Mouse (Mus musculus) thymus, postnatal 25 days (tissue): ENCODE measurements around the gene Olfr791.

ENCODE experiments used
- DNase-seq: peaks from one replicate; pipeline ENCODE4 v3.0.0; 2022

Gene Olfr791

DNA sequence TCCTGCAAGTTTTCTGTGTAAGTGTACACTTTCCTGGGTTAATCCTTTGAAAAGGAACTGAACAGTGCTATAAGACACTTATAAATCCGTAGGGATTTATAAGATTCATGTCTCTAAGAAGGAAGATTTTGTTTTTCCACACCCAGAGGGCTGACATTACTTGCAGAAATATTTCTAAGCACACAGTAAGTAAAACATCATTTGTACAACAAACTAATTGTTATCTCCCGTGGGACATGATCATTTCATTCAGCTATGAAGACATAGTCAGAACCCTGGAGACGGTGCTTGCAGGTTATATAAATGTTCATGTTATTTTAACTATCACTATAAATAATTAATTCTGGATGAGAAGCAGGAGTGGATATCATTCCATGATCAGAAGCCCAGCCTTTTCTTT lies at the start of gene Olfr791:
TSS of gene Olfr791 (plus strand) at position 301 of the 400 bp plus-strand sequence.
- DNase-seq = no peak

DNA sequence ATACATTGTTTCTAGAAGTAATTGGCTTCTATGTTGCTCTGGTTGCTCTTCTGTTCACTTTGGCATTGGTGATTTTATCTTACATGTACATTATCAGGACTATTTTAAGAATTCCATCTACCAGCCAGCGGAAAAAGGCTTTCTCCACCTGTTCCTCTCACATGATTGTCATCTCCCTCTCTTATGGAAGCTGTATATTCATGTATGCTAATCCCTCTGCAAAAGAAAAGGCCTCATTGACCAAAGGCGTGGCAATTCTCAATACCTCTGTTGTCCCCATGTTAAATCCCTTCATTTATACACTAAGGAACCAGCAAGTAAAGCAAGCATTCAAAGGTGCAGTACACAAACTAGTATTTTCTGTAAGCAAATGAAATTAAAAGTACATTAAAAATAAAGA lies 48.3 kb upstream of the Olfr791 start:
- no peak for DNase-seq

DNA sequence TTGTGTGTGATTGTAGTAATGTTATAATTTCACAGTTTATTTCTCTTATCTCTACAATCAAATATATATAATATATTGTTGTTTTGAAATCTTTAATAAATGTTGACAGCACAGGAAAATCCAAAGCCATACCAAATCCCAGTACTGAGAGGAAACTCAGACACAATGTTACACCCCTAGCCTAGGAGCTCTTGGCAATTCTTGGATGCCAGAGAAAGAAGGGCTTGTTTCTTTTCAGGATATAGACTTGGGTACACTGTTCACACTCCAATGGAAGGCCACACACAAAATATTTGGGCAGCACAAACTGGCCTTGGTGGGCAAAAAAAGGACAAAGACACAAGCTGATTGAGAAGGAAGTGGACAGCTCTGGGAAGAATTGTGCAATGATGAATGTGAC lies 47.9 kb upstream of the Olfr791 start:
- no peak for DNase-seq

DNA sequence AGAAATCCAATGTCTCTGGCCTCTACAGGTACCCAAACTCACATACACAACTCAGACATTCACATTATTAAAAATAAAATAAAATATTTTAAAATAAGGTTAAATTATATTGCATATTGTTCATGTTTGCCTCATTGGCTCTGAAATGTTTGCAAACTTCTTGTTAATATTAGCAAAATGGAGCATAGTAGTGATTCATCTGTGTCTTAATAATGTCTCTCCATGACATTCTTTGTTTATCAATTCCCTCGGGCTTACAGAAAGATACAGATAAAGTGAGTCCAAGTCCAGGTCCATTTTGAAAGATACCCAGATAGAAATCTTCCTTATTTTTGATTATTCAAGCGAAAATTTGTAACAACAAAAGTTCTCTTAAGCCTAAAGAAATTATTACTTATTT lies 37.1 kb upstream of the Olfr791 start, which contains the start of gene Olfr789:
TSS of gene Olfr789 (plus strand) at position 301 of the 400 bp plus-strand sequence.
- DNase-seq = no peak

DNA sequence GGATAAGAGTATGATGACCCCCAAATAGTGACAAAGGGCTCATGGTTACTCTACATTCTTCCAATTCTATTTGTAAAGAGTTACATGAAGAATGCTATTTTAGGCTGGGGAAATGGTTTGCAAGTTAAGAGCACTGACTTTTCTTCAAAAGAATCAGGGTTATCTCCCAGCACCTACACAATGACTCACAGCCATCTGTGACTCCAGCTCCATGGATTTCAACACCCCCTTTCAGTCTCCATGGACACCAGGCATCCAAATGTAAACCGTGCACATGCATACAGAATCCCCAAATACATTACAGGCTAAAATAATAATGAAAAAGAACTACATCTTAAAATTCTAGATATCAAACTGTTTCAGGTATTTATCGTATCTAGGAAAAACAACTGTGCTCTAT lies 31.5 kb upstream of the Olfr791 start:
- no peak for DNase-seq

DNA sequence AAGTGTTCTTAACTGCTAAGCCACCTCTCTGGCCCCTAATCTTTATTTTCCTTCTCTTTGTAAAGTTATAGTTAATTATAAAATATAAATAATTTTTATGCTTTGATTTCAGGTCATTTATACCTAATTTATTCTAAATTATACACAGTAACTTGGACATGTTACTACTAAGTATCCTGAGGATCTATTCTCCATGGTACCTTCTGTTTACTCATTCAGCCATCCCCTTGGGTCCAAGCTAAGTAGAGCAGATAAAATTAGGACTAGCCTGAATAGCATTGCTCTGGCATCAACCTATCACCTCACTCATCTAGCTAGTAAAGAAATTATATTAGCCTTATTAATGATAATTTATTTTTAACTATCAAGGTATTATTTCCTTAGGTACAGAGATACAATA lies 23.4 kb upstream of the Olfr791 start, which contains the start of gene Olfr790:
TSS of gene Olfr790 (plus strand) at position 301 of the 400 bp plus-strand sequence.
- no peak for DNase-seq

DNA sequence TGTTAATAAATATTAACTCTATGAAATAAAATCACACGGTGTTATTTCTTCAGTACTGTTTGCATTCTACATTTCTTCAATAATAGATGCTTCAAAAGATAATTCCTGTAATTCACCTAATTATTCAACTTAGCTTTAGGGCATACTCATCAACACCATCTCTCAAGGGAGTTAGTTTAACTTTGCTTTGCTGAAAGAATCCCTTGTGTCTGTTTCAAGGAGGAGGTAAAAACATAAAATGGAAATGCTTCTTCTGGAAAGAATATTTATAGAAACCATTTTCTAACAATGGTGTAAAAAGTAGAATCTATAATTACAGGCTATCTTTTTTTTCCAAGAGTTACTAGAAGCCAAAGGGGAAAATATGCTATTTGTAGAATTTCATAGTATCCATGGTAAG lies 17.3 kb downstream of the Olfr791 start, which contains the start of gene Olfr792:
TSS of gene Olfr792 (plus strand) at position 301 of the 400 bp plus-strand sequence.
- no peak for DNase-seq

DNA sequence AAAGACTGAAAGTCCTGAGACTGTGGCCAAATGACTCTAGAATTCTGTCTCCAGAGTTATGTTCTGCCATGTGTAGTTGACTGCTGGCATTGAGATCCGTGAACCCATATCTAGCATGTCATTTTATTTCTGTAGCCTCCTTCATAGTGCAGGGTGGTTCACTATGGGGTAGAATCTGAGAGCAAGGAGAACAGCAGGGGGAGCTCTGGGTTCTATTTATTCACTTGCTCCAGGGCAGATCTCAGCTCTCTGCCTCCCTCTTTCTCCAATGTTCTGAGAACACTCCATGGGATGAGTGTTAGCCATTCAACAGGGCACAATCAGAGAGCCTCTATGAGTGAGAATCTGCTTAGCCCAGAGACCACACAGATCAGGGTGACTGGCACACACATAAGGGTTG lies 27.8 kb downstream of the Olfr791 start:
- DNase-seq = no peak

DNA sequence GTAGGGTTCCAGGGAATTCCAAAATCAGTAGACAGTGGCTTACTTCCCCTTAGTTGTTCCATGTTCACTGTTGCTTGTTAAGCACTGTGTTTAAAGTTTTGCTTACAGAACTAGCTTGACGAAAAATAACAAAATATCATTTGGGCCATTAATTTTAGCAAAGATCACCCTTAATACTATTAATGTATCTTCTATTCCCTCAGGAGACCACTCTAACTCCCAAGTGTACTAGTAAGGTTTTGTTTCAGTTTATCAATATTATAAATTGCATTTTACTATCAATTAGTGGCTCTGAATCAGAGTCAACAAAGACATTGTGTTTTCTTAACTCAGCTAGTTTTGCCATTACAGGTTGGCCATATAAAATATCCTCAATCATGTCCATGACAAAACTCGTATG lies 45.8 kb downstream of the Olfr791 start, which contains the start of gene Olfr794:
TSS of gene Olfr794 (plus strand) at position 301 of the 400 bp plus-strand sequence.
- no peak for DNase-seq

DNA sequence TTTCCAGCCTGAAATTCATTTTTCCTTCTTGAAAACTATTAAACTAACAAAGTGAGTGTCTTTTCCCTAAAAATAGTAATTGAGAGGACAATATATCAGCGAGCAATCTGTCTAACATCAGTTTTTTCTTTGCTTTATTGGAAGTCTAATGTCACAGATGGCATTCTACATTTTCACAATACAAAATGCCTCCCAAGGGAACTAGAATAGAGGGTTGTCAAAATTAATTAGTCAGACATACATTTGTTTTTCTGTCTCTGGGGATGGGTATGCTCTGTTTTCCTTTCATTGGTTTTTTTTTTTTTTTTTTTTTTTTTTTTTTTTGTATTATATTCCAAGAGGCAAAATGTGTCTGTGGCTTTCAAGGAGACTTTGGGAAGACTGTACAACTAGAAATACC lies 55.5 kb downstream of the Olfr791 start:
- DNase-seq = no peak
